Mouse (Mus musculus): Measurements from ENCODE around the gene Gdf15. TPM values are rescaled to one million over a fixed set of nuclear protein-coding genes. Genes with fewer than 3 reads are reported as not detected.

Gene Gdf15
- polyA plus RNA-seq, 1 experiment: 11.2 TPM

DNA sequence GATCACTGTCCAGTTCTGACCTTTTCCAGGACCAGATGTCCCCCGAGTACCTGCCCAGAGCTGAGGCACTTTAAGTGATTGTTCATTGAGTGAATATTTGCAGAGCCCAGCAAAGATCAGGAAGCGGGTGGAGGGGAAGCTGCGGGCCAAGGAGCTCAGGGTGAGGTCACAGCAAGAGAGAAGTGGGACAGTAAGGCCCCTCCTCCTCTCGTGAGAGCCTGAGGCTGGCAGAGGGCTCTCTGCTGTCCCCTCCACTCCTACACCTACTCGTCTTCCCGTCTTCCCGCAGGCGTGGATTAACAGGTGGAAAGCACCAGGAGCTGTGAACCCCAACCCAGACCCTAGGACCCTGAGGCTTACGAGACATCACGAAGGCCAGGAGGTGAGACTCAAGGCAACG is 15.6 kb downstream of the Gdf15 start:
- Histone ChIP-seq H3K4me1 (ENCODE audit: control insufficient read depth, insufficient read depth, low read length) (peaks cover 2% of the 10 kb centered on the region; the same call in 1 of the 2 replicates), H3K4me3 (ENCODE audit: insufficient read depth, low read depth, low read length) (no peak overlapping the region), H3K27ac (ENCODE audit: insufficient read depth, low read depth, low read length) (no peak overlapping the region), H3K36me3 (ENCODE audit: control insufficient read depth, insufficient read depth, low read length) (no peaks in the 10 kb centered on the region), H3K27me3 (replicated peaks; ENCODE audit: control insufficient read depth, insufficient read depth, low read length) (no peaks in the 10 kb centered on the region)
- TF ChIP-seq CTCF (conservative IDR thresholded peaks at IDR 0.05; ENCODE audit: insufficient read depth, insufficient read length, low read depth, low read length) (no peak), POLR2A (IDR thresholded peaks at IDR 0.05; ENCODE audit: low read depth, low read length) (no peak)
- DNase-seq: no peak
- 63% methylated on average over 11 of the region's 11 CpGs for WGBS

DNA sequence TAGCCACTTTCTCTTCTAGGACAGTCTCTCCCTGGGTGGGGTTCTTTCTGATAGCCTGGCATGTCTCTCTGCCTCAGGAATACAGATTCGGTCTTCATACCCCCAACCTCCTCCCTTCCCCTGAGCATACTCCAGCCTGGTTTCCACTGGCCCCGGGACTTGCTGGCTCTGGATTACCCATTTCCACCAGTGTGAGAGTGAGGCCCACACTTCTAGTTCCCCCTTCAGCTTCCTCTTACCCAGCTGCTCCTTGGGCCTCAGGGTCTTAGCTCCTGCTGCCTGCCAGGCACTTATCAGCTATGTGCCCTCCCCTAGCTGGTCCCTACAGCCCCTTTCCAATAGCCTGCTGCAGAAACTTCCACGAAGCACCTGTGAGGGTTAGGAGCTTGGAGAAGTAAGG is 16.4 kb downstream of the Gdf15 start, which contains the start of gene Lrrc25:
TSS of gene Lrrc25 (plus strand) at position 262 of the 400 bp plus-strand sequence.
- Histone ChIP-seq H3K27me3 (replicated peaks; ENCODE audit: control insufficient read depth, insufficient read depth, low read length) (no peaks in the 10 kb centered on the region), H3K36me3 (ENCODE audit: control insufficient read depth, insufficient read depth, low read length) (no peaks in the 10 kb centered on the region), H3K4me1 (ENCODE audit: control insufficient read depth, insufficient read depth, low read length) (peaks cover 6% of the 10 kb centered on the region; the same call in 1 of the 2 replicates), H3K27ac (ENCODE audit: insufficient read depth, low read depth, low read length) (no peak within 1 kb of the TSS), H3K4me3 (ENCODE audit: insufficient read depth, low read depth, low read length) (no peak within 1 kb of the TSS)
- no peak for TF ChIP-seq CTCF (conservative IDR thresholded peaks at IDR 0.05; ENCODE audit: insufficient read depth, insufficient read length, low read depth, low read length)
- TF ChIP-seq POLR2A (IDR thresholded peaks at IDR 0.05; ENCODE audit: low read depth, low read length): no peak
- 84% methylated on average over 3 of the region's 3 CpGs for WGBS
- no peak for DNase-seq

DNA sequence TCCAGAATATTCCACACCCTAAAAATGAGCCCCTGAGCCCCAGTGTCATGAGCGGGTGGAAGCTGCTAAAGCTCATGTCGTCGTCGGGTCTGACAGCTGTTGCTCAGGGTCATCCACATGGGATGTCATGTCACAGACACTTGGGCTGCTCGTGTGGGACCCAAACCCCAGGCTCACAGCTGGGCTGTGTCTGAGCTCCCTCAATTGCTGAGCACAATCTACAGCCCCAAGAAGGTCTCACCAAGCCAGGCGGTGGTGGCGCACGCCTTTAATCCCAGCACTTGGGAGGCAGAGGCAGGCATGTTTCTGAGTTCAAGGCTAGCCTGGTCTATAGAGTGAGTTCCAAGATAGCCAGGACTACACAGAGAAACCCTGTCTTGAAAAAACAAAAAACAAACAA is 17.0 kb downstream of the Gdf15 start:
- DNase-seq: no peak
- Histone ChIP-seq H3K27ac (ENCODE audit: insufficient read depth, low read depth, low read length) (no peak overlapping the region), H3K36me3 (ENCODE audit: control insufficient read depth, insufficient read depth, low read length) (no peaks in the 10 kb centered on the region), H3K4me3 (ENCODE audit: insufficient read depth, low read depth, low read length) (no peak overlapping the region), H3K27me3 (replicated peaks; ENCODE audit: control insufficient read depth, insufficient read depth, low read length) (no peaks in the 10 kb centered on the region), H3K4me1 (ENCODE audit: control insufficient read depth, insufficient read depth, low read length) (peaks cover 6% of the 10 kb centered on the region; the same call in 1 of the 2 replicates)
- no peak for TF ChIP-seq POLR2A (IDR thresholded peaks at IDR 0.05; ENCODE audit: low read depth, low read length)
- no peak for TF ChIP-seq CTCF (conservative IDR thresholded peaks at IDR 0.05; ENCODE audit: insufficient read depth, insufficient read length, low read depth, low read length)
- WGBS: 92% methylated on average over 8 of the region's 8 CpGs

DNA sequence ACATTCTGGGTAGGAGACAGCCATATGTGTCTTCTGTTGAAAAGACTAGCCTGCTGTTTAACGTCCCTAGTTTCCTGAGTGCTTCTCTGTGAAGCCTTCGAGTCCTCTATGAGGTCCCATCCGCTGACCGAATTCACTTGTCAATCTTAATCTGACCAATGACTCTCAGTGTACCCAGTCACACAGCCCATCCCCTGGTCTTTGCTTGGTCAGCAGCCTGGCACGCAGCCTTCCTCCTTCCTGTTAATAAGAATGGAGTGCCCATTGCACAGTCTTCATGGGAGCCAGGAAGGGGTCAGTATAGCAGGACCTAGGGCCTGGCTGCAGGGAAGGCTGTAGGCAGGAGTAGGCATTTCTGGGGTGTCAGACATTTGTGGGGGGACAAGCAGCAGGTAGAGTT is 17.8 kb downstream of the Gdf15 start:
- Histone ChIP-seq H3K27ac (ENCODE audit: insufficient read depth, low read depth, low read length) (no peak overlapping the region), H3K4me3 (ENCODE audit: insufficient read depth, low read depth, low read length) (no peak overlapping the region), H3K4me1 (ENCODE audit: control insufficient read depth, insufficient read depth, low read length) (peaks cover 6% of the 10 kb centered on the region; the same call in 1 of the 2 replicates), H3K36me3 (ENCODE audit: control insufficient read depth, insufficient read depth, low read length) (no peaks in the 10 kb centered on the region), H3K27me3 (replicated peaks; ENCODE audit: control insufficient read depth, insufficient read depth, low read length) (no peaks in the 10 kb centered on the region)
- no peak for DNase-seq
- TF ChIP-seq POLR2A (IDR thresholded peaks at IDR 0.05; ENCODE audit: low read depth, low read length) (no peak), CTCF (conservative IDR thresholded peaks at IDR 0.05; ENCODE audit: insufficient read depth, insufficient read length, low read depth, low read length) (no peak)
- WGBS: 54% methylated on average over 5 of the region's 5 CpGs

DNA sequence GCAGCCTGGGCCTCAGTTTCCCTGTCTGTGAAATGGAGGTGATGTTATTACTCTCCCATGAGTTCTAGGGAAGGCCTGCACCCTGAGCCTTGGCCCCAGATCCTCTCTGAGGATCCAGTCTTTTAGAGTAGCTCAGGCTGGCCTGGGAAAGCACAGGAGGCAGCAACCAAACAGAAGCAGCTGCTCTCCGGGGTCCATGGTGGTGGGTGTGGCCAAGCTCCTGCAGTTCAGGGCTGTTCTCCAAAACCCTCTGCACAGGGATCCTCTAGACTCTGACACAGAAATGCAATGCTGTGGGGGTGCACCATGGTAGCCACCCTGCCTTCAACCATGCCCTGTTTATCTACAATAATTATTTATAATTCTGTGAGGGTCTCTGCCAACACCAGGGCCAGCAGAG is 18.5 kb downstream of the Gdf15 start:
- Histone ChIP-seq H3K27ac (ENCODE audit: insufficient read depth, low read depth, low read length) (no peak overlapping the region), H3K36me3 (ENCODE audit: control insufficient read depth, insufficient read depth, low read length) (no peaks in the 10 kb centered on the region), H3K4me3 (ENCODE audit: insufficient read depth, low read depth, low read length) (no peak overlapping the region), H3K4me1 (ENCODE audit: control insufficient read depth, insufficient read depth, low read length) (peaks cover 11% of the 10 kb centered on the region; the same call in 1 of the 2 replicates), H3K27me3 (replicated peaks; ENCODE audit: control insufficient read depth, insufficient read depth, low read length) (no peaks in the 10 kb centered on the region)
- 19% methylated on average over 1 of the region's 1 CpGs for WGBS
- TF ChIP-seq CTCF (conservative IDR thresholded peaks at IDR 0.05; ENCODE audit: insufficient read depth, insufficient read length, low read depth, low read length) (no peak), POLR2A (IDR thresholded peaks at IDR 0.05; ENCODE audit: low read depth, low read length) (no peak)
- DNase-seq: no peak

DNA sequence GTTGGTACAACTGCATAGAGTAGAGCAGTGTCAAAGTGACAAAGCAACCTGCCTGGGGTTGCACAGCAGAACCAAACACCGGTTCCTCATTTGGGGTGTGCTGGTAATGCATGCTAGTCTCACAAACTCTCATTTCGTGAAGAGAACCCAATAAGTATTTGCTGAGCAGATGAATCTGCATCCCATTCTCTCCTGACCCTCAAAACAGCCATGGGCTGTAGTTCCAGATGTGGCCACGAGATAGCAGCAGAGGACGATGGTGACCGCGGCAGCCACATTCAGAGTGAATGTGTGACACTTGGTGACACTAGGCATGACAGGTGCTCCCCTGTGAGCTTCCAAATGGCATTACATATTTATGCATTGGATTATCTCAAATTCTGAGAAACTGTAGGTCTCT is 20.4 kb downstream of the Gdf15 start:
- 0% methylated on average over 6 of the region's 6 CpGs for WGBS
- H3K4me1 ChIP-seq (ENCODE audit: control insufficient read depth, insufficient read depth, low read length): peaks cover 11% of the 10 kb centered on the region; the same call in 1 of the 2 replicates
- TF ChIP-seq CTCF (conservative IDR thresholded peaks at IDR 0.05; ENCODE audit: insufficient read depth, insufficient read length, low read depth, low read length) (peak; percentile 98), POLR2A (IDR thresholded peaks at IDR 0.05; ENCODE audit: low read depth, low read length) (no peak)

DNA sequence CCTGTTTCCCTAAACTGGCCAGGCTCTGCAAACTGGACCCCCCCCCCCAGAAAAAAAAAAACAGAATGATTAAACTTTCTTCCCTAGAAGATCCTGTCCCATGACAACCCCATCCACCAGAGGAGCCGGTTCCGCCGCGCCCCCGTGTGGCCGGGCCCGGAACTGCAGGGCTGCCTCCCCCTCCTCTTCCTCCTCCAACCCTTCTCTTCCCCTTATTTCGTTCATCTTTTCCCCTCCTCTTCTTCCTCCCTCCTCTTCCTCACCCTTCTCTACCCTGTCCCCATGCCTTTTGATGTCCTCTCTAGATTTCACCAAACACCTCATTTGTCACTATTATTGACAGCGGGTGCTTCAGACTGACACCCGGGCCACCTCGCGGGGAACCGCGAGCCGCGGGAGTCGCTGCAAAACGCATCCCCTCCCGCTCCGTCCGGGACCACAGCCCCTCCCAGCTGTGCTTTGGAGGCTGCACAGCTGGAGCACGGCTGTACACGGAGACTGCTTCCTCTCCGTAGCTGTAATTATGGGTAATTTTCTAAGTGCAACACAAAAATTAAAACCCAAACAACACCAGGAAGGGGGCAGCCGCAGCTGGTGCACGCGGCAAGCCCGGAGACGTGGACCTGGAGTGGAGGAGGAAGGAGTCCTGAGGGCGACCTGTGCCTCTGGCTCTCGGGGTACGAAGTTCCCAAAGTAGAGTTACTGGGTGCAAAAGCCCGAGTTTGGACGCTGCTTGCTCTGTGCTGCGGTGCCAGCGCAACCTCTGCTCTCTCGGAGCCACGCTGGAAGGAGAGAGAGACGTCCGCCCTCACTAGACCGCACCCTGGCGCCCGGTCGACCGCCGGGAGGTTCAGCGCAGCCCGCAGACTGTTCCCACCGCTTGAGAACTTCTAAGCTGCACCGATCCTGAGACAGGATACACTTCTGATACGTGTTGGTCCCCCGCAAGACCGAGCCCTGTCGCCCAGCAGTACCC is 21.2 kb downstream of the Gdf15 start:
- H3K36me3 ChIP-seq (ENCODE audit: control insufficient read depth, insufficient read depth, low read length): no peaks in the 10 kb centered on the region
- DNase-seq: peak; percentile 82
- peak overlapping the region; percentile 68 for H3K27ac ChIP-seq (ENCODE audit: insufficient read depth, low read depth, low read length)
- no peaks in the 10 kb centered on the region for H3K27me3 ChIP-seq (replicated peaks; ENCODE audit: control insufficient read depth, insufficient read depth, low read length)
- peaks cover 11% of the 10 kb centered on the region; the same call in 1 of the 2 replicates for H3K4me1 ChIP-seq (ENCODE audit: control insufficient read depth, insufficient read depth, low read length)
- TF ChIP-seq POLR2A (IDR thresholded peaks at IDR 0.05; ENCODE audit: low read depth, low read length) (no peak), CTCF (conservative IDR thresholded peaks at IDR 0.05; ENCODE audit: insufficient read depth, insufficient read length, low read depth, low read length) (peak; percentile 78)
- WGBS: under 1% methylated on average over 54 of the region's 54 CpGs
- peak overlapping the region; percentile 52 for H3K4me3 ChIP-seq (ENCODE audit: insufficient read depth, low read depth, low read length)

More for the DNA sequence above, 20.4 kb downstream of the Gdf15 start:
- H3K36me3 ChIP-seq (ENCODE audit: control insufficient read depth, insufficient read depth, low read length): no peaks in the 10 kb centered on the region
- peak overlapping the region; percentile 68 for H3K27ac ChIP-seq (ENCODE audit: insufficient read depth, low read depth, low read length)
- peak overlapping the region; percentile 52; the same call in 1 of the 2 replicates for H3K4me3 ChIP-seq (ENCODE audit: insufficient read depth, low read depth, low read length)
- peak; percentile 89 for DNase-seq
- no peaks in the 10 kb centered on the region for H3K27me3 ChIP-seq (replicated peaks; ENCODE audit: control insufficient read depth, insufficient read depth, low read length)
